Mouse (Mus musculus) heart, postnatal 14 days (tissue): Measurements from ENCODE around the gene Kif21b. TPM values are rescaled to one million over a fixed set of nuclear protein-coding genes. Genes with fewer than 3 reads are reported as not detected.

Experiments used
- DNase-seq, 2 experiments: peaks; one replicate each; pipeline ENCODE4 v3.0.0; 2021 to 2022
- intact Hi-C: fragments of 180-260 bp; cut with DNase I; formaldehyde crosslinking; loops from one replicate; pipeline ENCODE4 v1.15.1; 2025
- total RNA-seq, 2 experiments: library from RNA; stranded (reverse); gene quantifications; 2 replicates each; pipeline ENCODE4 v1.2.3; 2021

The Kif21b gene
- total RNA-seq, 2 experiments from 2014 or later: 1.2 to 4.3 TPM

- intact Hi-C loops: no loop called here
- DNase-seq: no peak
These were observed 91.2 kb downstream of the Kif21b start for GRCm38 (mm10) chr1:136222386-136222785.

GRCm38 (mm10) chr1:136223758-136224342, 92.7 kb downstream of the Kif21b start:
- no peak for DNase-seq
- intact Hi-C loops: no loop called here

DNA sequence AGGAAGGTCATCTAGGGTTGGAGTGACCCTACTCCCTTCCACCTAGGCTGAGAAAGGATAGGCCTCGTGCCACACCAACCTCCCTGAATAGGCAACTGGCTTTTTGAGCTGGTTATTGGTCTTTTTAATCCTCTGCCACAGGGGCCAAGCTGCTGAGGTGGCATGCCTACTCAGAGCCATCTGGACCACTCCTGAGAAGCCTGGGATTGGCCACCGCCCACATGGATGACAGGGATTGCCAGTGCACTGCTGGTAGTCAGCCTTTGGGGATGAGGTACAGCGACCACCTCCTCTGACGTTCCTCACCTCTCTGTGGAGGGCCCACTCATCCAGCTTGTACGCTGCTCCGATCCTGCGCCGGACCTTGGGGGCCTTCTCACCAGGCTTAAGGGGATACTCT, 94.7 kb downstream of the Kif21b start:
- intact Hi-C loops: no loop called here
- DNase-seq: no peak

DNA sequence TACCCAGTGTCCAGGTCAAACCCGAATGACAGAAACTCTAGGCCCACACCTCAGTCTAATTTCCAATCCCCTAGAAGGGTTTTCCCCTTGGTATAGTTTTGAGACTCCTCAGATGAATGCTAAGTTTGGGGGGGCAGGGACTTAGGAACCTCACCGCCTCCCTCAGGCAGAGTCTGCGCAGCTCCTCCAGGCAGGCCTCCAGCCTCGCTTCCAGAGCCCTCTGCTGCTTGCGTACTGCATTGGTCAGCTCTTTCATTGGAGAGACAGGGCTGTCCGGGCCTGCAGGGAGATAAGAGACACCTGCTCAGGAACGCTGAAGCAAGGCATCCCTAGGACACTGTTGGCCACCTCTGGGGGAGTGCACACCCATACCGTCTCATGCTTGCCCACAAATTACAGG, 95.4 kb downstream of the Kif21b start:
- DNase-seq: no peak
- intact Hi-C loops: no loop called here

Other genes with a start within 250 kb of the Kif21b start
- under 1 TPM in 1 of 2 experiments, not detected in 1; 0.51 TPM for gene Pkp1, start 212.2 kb upstream of the Kif21b start, total RNA-seq
- gene Igfn1, start 125.0 kb upstream of the Kif21b start, total RNA-seq: under 1 TPM in 1 of 2 experiments, not detected in 1; 0.05 TPM
- gene Tmem9, start 123.2 kb upstream of the Kif21b start, total RNA-seq: 10 to 100 TPM; 16.1 to 20.0 TPM
- gene Ascl5, start 80.6 kb upstream of the Kif21b start, total RNA-seq: not detected
- 1 to 10 TPM; 1.6 to 1.7 TPM for gene Cacna1s, start 78.6 kb upstream of the Kif21b start, total RNA-seq
- not detected for gene Mroh3, start 81.4 kb downstream of the Kif21b start, total RNA-seq
- gene Inava, start 102.9 kb downstream of the Kif21b start, total RNA-seq: under 1 TPM in 1 of 2 experiments, not detected in 1; 0.22 TPM
- gene Gpr25, start 129.5 kb downstream of the Kif21b start, total RNA-seq: not detected
- 10 to 100 TPM; 27.0 to 27.8 TPM for gene Camsap2, start 214.7 kb downstream of the Kif21b start, total RNA-seq